Mouse (Mus musculus) spleen, postnatal 14 days (tissue): ENCODE measurements around the gene Arf6.
"Not testable (repeated sequence)": the region's sequence is repeated elsewhere in the genome, so short reads cannot be mapped to it uniquely, and the experiment has no call there.

Source experiments
- DNase-seq, 2 experiments: peaks; one replicate each; pipeline ENCODE4 v3.0.0; 2021 to 2022; ENCODE audit warnings: low spot score in 2 of 2

Gene Arf6

GRCm38 (mm10) chr12:69373850-69374766 is 2.2 kb downstream of the Arf6 start:
- no peak for DNase-seq

- DNase-seq, result no peak
Measured at GRCm38 (mm10) chr12:69376132-69376531, 4.2 kb downstream of the Arf6 start.

DNA sequence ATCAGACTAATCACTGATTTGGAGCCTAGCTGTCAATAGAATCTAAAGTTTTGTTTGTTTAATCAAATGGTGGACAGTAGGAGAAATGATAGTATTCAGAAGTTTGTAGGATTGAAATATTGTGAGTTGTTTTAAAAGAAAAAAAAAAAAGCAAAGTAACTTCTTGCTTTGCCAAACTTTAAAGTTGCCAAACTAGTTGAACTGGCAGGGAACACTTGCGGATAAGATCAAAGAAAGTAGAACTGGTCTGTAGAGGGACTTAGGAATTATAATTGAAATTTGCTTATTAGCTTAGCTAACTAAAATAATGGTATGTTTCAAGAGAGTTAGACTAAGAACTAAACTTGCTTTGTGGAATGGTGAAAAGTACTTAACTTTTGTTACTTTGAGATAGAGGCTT is 5.2 kb downstream of the Arf6 start:
- no peak for DNase-seq

- DNase-seq, result not testable (repeated sequence)
Measured at GRCm38 (mm10) chr12:69377636-69378035, 5.7 kb downstream of the Arf6 start.

DNA sequence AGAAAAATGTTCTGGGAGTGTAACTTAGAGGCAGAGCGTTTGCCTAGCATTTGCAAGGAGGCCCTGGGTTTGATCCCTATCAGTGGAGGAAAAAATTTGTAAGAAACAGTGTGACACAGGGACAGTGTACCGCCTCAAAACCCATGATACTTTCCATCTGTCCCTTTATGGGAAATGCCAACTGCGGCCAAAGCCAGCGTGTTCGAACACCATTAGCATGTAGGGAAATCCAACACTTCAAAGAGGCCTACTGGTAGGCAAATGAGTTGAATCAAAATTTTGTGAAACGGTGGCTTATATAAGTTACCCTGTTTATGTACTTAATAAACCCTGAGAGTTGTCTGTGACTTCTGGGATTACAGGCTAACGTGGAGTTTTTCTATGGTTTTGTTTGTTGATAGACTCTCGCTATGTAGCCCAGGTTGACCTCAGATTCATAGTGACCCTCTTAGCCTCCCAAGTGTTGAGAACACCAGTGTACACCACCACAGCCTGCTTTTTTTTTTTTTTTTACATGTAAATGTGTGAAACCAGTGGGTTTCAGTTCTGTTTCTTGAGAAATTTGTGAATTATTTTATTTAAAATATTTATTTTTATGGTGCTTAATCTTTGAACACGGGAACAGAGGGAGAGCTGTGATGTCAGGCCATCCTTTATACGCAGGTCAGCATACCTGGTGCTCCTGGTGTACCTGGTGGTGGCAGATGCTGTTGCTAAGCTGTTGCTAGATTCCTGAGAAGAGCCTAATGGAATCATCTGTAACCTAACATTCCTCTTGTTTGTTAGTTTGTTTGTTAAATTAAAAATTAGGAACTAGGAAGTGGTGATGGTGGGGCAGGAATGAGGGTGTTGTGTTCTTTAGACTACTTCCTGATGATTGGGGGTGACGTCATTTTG is 6.9 kb downstream of the Arf6 start:
- no peak for DNase-seq

GRCm38 (mm10) chr12:69382880-69383279 is 10.9 kb downstream of the Arf6 start:
- DNase-seq, result no peak

- no peak for DNase-seq
Measured at GRCm38 (mm10) chr12:69384606-69385005, 12.7 kb downstream of the Arf6 start.

- DNase-seq, result no peak
Measured at GRCm38 (mm10) chr12:69385542-69386280, 13.8 kb downstream of the Arf6 start.

DNA sequence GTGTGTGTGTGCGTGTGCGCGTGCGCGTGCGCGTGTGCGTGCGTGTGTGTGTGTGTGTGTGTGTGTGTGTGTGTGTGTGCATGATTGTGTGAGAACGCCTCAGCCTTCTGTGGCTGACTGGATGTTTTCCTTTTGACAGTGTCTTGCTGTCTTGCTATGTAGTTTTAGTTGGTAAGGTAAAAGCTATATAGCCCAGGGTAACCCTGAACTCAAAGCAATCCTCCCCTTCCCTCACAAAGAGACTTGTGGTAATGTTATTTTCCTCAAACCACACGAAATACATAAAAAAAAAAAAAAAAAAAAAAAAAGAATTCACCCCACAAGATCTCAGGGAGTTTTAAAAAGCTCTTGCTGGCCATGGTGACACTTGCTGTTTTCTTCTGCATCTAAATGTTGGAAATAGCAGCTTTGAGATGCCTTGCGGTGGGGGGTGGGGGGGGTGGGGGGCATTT is 14.4 kb downstream of the Arf6 start:
- DNase-seq, result not testable (repeated sequence)

DNA sequence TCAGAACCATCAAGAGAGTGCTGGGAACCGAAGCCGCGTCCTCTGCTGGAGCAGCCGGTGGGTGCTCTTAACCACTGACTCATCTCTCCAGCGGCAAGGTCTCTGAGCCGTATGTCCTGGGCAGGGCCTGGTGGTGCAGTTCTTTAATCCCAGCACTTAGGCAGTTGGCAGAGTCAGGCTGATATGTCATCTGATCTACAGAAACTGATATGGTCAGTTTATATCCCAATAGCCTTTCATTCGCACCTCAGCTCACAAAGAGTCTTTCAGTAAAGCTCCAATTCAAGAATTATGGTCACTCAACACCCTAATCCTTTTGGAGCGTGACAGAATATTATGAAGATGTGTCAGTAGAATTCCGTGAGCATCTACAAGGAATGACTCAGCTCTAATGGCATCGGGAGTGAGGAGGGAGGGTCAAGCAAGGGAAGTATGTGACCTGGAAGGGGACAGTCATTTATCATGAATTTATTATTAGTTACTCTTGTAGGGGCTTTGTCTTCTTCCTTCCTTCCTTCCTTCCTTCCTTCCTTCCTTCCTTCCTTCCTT is 16.4 kb downstream of the Arf6 start:
- DNase-seq, result no peak

DNA sequence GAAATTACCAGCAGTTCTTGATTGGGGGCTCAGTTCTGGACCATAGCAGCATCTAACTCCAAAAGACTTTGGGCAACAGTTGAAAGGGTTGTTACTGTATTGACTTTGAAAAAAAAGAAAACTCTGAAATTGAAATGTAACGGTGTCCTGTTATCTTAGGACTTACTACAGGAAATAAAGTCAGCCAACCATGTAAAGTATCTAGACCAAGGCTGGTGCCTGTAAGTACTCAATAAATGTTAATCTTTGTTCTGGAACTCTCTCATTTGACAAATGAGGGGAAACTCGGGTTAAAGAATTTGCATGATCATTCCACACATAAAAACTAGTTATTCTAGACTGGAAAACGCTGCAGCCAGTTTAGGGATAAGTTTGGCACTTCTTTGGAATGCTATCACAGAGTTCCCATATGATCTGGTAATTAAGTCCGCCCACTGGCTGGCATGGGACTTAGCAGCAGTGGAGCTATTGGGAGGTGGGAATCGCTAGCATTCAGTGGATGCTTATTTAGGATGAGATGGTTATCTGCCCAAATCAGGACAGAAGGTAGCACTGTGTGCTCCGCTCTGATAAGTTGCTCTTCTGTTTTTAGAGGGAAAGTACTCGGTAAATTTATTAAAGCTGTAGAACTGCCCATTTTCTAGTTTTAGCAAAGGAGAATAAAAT is 17.5 kb downstream of the Arf6 start:
- no peak for DNase-seq

GRCm38 (mm10) chr12:69390000-69390698 is 18.2 kb downstream of the Arf6 start:
- no peak for DNase-seq

- no peak for DNase-seq
Measured at GRCm38 (mm10) chr12:69393076-69393475, 21.1 kb downstream of the Arf6 start.

- no peak for DNase-seq
Measured at GRCm38 (mm10) chr12:69394456-69394855, 22.5 kb downstream of the Arf6 start.

GRCm38 (mm10) chr12:69400367-69400766 is 28.4 kb downstream of the Arf6 start:
- no peak for DNase-seq

GRCm38 (mm10) chr12:69400871-69401286 is 28.9 kb downstream of the Arf6 start:
- DNase-seq, result no peak

DNA sequence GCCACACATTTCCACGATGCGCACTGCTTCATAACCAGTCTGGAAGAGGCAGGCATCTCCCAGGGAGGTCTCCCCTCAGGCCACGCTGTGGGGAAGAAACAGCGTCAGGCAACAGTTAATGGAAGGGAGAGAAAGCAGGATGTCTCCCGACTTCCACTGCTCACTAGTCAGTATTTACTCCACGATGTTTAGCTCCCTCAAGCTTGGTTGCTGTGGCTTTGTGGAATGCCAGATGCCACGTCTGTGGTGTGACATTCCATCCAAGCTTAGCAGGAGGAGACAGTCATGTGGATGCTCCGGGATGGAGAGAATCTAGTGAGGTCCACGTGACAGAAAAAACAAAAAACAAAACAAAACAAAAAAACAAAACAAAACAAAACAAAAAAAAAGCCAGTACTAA is 30.1 kb downstream of the Arf6 start:
- no peak for DNase-seq

- no peak for DNase-seq
Measured at GRCm38 (mm10) chr12:69402594-69403167, 30.7 kb downstream of the Arf6 start.

GRCm38 (mm10) chr12:69410767-69411166 is 38.8 kb downstream of the Arf6 start:
- DNase-seq, result no peak

- DNase-seq, result no peak
Measured at GRCm38 (mm10) chr12:69411936-69412335, 40.0 kb downstream of the Arf6 start.
